Mouse (Mus musculus) splenic B cell, adult 2 months (primary cell): Measurements from ENCODE around the gene Idh3a.
"Not testable (repeated sequence)": the region's sequence is repeated elsewhere in the genome, so short reads cannot be mapped to it uniquely, and the experiment has no call there.

Source experiments
- DNase-seq: peaks from one replicate; pipeline ENCODE4 v3.0.0-alpha.2; 2011; ENCODE audit warnings: low read depth, low spot score
- H3K27me3 ChIP-seq: 2 replicates; pipeline ENCODE4 v1.6.1; 2012; ENCODE audit warnings: mild to moderate bottlenecking, low read length, moderate library complexity, mixed read lengths; ENCODE audit not compliant: control insufficient read depth, poor library complexity, insufficient read depth, severe bottlenecking
- H3K36me3 ChIP-seq: 2 replicates; pipeline ENCODE4 v1.6.1; 2012; ENCODE audit warnings: mild to moderate bottlenecking, low read length, moderate library complexity, mixed read lengths; ENCODE audit not compliant: control insufficient read depth, poor library complexity, insufficient read depth, severe bottlenecking

Gene Idh3a

GRCm38 (mm10) chr9:54560831-54561601, 25.1 kb upstream of the Idh3a start:
- Histone ChIP-seq H3K36me3 (no peaks in the 10 kb centered on the region), H3K27me3 (no peaks in the 10 kb centered on the region)
- no peak for DNase-seq

- Histone ChIP-seq H3K27me3 (no peaks in the 10 kb centered on the region), H3K36me3 (no peaks in the 10 kb centered on the region)
- no peak for DNase-seq
These were observed 19.2 kb upstream of the Idh3a start for GRCm38 (mm10) chr9:54566958-54567357.

- Histone ChIP-seq H3K27me3 (no peaks in the 10 kb centered on the region), H3K36me3 (no peaks in the 10 kb centered on the region)
- no peak for DNase-seq
These were observed 17.4 kb upstream of the Idh3a start for GRCm38 (mm10) chr9:54568732-54569131.

GRCm38 (mm10) chr9:54571130-54571839, 14.8 kb upstream of the Idh3a start:
- H3K27me3 ChIP-seq = no peaks in the 10 kb centered on the region
- no peak for DNase-seq
- H3K36me3 ChIP-seq = no peaks in the 10 kb centered on the region

GRCm38 (mm10) chr9:54583712-54584111, 2.4 kb upstream of the Idh3a start:
- no peak for DNase-seq
- Histone ChIP-seq H3K36me3 (no peaks in the 10 kb centered on the region), H3K27me3 (no peaks in the 10 kb centered on the region)

- H3K27me3 ChIP-seq, H3K36me3 ChIP-seq, DNase-seq: not testable (repeated sequence)
These were observed 2.0 kb upstream of the Idh3a start for GRCm38 (mm10) chr9:54584127-54584526.

- no peaks in the 10 kb centered on the region for H3K27me3 ChIP-seq
- no peak for DNase-seq
- H3K36me3 ChIP-seq = no peaks in the 10 kb centered on the region
These were observed 315 bp upstream of the Idh3a start for GRCm38 (mm10) chr9:54585839-54586198.

- no peak for DNase-seq
- no peaks in the 10 kb centered on the region for H3K27me3 ChIP-seq
- H3K36me3 ChIP-seq = no peaks in the 10 kb centered on the region
These were observed 1.7 kb downstream of the Idh3a start for GRCm38 (mm10) chr9:54587863-54588262.

GRCm38 (mm10) chr9:54593652-54594051, 7.5 kb downstream of the Idh3a start:
- H3K27me3 ChIP-seq, H3K36me3 ChIP-seq, DNase-seq: not testable (repeated sequence)

- H3K27me3 ChIP-seq = no peaks in the 10 kb centered on the region
- DNase-seq = no peak
- peaks cover 22% of the 10 kb centered on the region for H3K36me3 ChIP-seq
These were observed 10.8 kb downstream of the Idh3a start for GRCm38 (mm10) chr9:54596752-54597465.

GRCm38 (mm10) chr9:54602386-54602785, 16.3 kb downstream of the Idh3a start:
- H3K36me3 ChIP-seq = peaks cover 16% of the 10 kb centered on the region; the same call in 1 of the 2 replicates
- no peaks in the 10 kb centered on the region for H3K27me3 ChIP-seq
- no peak for DNase-seq

- DNase-seq = no peak
- no peaks in the 10 kb centered on the region for H3K27me3 ChIP-seq
- peaks cover 16% of the 10 kb centered on the region; the same call in 1 of the 2 replicates for H3K36me3 ChIP-seq
These were observed 16.8 kb downstream of the Idh3a start for GRCm38 (mm10) chr9:54602916-54603315.

GRCm38 (mm10) chr9:54604131-54604654, 18.1 kb downstream of the Idh3a start:
- Histone ChIP-seq H3K36me3 (peaks cover 14% of the 10 kb centered on the region; the same call in 1 of the 2 replicates), H3K27me3 (no peaks in the 10 kb centered on the region)
- DNase-seq = no peak

- DNase-seq = peak; percentile 58
- no peaks in the 10 kb centered on the region for H3K27me3 ChIP-seq
- peaks cover 11% of the 10 kb centered on the region; the same call in 1 of the 2 replicates for H3K36me3 ChIP-seq
These were observed 18.8 kb downstream of the Idh3a start for GRCm38 (mm10) chr9:54604886-54605285.

GRCm38 (mm10) chr9:54612781-54613191, 26.7 kb downstream of the Idh3a start:
- Histone ChIP-seq H3K36me3 (no peaks in the 10 kb centered on the region), H3K27me3 (no peaks in the 10 kb centered on the region)
- DNase-seq = no peak
